Mouse (Mus musculus) forebrain, postnatal 0 days (tissue): Measurements from ENCODE around the gene Wdfy1. TPM values are rescaled to one million over a fixed set of nuclear protein-coding genes. Genes with fewer than 3 reads are reported as not detected.
A peak's percentile ranks its signal among the peaks of the same experiment; 100 is the strongest.

Experiments used
- ATAC-seq: fragments of 200-750 bp; cut with Nextera tagmentation; 2 replicates; pipeline ENCODE4 v1.8.0; 2017; ENCODE audit warnings: mild to moderate bottlenecking, moderate library complexity
- DNase-seq: peaks from one replicate; pipeline ENCODE4 v3.0.0-alpha.2; 2015
- H3K27ac ChIP-seq: fragments of 300-500 bp; sonication (generic); 2 replicates; pipeline ENCODE4 v1.5.1; 2014; ENCODE audit warnings: low read depth, mild to moderate bottlenecking, antibody characterized with exemption, low read length, moderate library complexity, mixed read lengths
- H3K27me3 ChIP-seq: fragments of 300-500 bp; sonication (generic); 2 replicates; pipeline ENCODE4 v1.6.1; 2014; ENCODE audit warnings: mild to moderate bottlenecking, low read length, mixed read lengths; ENCODE audit not compliant: insufficient read depth
- H3K36me3 ChIP-seq: fragments of 300-500 bp; sonication (generic); 2 replicates; pipeline ENCODE4 v1.6.1; 2014; ENCODE audit warnings: mild to moderate bottlenecking, moderate library complexity; ENCODE audit not compliant: insufficient read depth
- H3K4me1 ChIP-seq: fragments of 300-500 bp; sonication (generic); 2 replicates; pipeline ENCODE4 v1.6.1; 2014; ENCODE audit warnings: antibody characterized with exemption; ENCODE audit not compliant: insufficient read depth
- H3K4me2 ChIP-seq: fragments of 300-500 bp; sonication (generic); 2 replicates; pipeline ENCODE4 v1.6.1; 2014; ENCODE audit warnings: low read depth, mild to moderate bottlenecking, moderate library complexity
- H3K4me3 ChIP-seq: fragments of 300-500 bp; sonication (generic); 2 replicates; pipeline ENCODE4 v1.5.1; 2014; ENCODE audit warnings: low read depth, low read length, mixed read lengths
- H3K9ac ChIP-seq: fragments of 300-500 bp; sonication (generic); 2 replicates; pipeline ENCODE4 v1.6.1; 2014; ENCODE audit warnings: mild to moderate bottlenecking
- H3K9me3 ChIP-seq: fragments of 300-500 bp; sonication (generic); 2 replicates; pipeline ENCODE4 v1.6.1; 2016; ENCODE audit warnings: low read length
- CTCF ChIP-seq: sonication (generic); IDR thresholded peaks from 2 replicates; pipeline ENCODE4 v1.5.1; 2016; ENCODE audit warnings: antibody characterized with exemption, control low read depth, low read depth
- WGBS: fragments of 180-500 bp; shearing (Covaris S2); extraction: QIAGEN DNeasy Blood & Tissue Kit; methylation state at CpG from one replicate; pipeline ENCODE4 v1.1.7; 2014; 5-methylcytosine and 5-hydroxymethylcytosine counted together
- polyA plus RNA-seq: library from polyadenylated mRNA; unstranded; fragments of >200 nt; fragmentation: Nextera tagmentation; extraction: Ambion mirVana; gene quantifications from 2 replicates; pipeline ENCODE4 v1.2.1, GENCODE M21; 2015
- total RNA-seq: library from RNA; depleted of rRNA; stranded (reverse); fragments of >200 nt; gene quantifications from 2 replicates; pipeline ENCODE4 v1.2.3, GENCODE M21; 2014; rRNA removed

The Wdfy1 gene
- total and polyA plus RNA-seq, 2 experiments from 2014 or later = 72.8 to 90.1 TPM

- ATAC-seq (no peak), DNase-seq (no peak)
- Histone ChIP-seq H3K9ac (no peak overlapping the region), H3K9me3 (no peaks in the 10 kb centered on the region), H3K27ac (no peak overlapping the region), H3K4me3 (no peak overlapping the region), H3K36me3 (no peaks in the 10 kb centered on the region), H3K4me1 (peaks cover 7% of the 10 kb centered on the region; the same call in 1 of the 2 replicates), H3K27me3 (peaks cover 23% of the 10 kb centered on the region), H3K4me2 (no peak overlapping the region)
- 79% methylated on average over 9 of the region's 9 CpGs for WGBS
- no peak for TF ChIP-seq CTCF
Measured at GRCm38 (mm10) chr1:79669419-79669974, 106.4 kb downstream of the Wdfy1 start.

GRCm38 (mm10) chr1:79664911-79665310 lies 111.0 kb downstream of the Wdfy1 start:
- no peak overlapping the region for H3K27ac ChIP-seq

GRCm38 (mm10) chr1:79659598-79659997 lies 116.3 kb downstream of the Wdfy1 start:
- Histone ChIP-seq H3K4me2 (no peak overlapping the region), H3K36me3 (no peaks in the 10 kb centered on the region), H3K4me1 (no peaks in the 10 kb centered on the region), H3K4me3 (no peak overlapping the region), H3K27me3 (no peaks in the 10 kb centered on the region), H3K9me3 (no peaks in the 10 kb centered on the region), H3K27ac (no peak overlapping the region), H3K9ac (no peak overlapping the region)
- ATAC-seq = no peak
- no peak for TF ChIP-seq CTCF
- DNase-seq = no peak
- 89% methylated on average over 7 of the region's 7 CpGs for WGBS

More at GRCm38 (mm10) chr1:79664911-79665310, 111.0 kb downstream of the Wdfy1 start:
- Histone ChIP-seq H3K4me1 (no peaks in the 10 kb centered on the region), H3K27me3 (no peaks in the 10 kb centered on the region), H3K4me2 (no peak overlapping the region), H3K9ac (no peak overlapping the region), H3K36me3 (no peaks in the 10 kb centered on the region), H3K4me3 (no peak overlapping the region), H3K9me3 (no peaks in the 10 kb centered on the region)
- no peak for ATAC-seq
- no peak for TF ChIP-seq CTCF
- WGBS = 89% methylated on average over 4 of the region's 4 CpGs
- no peak for DNase-seq

- H3K27ac ChIP-seq = no peak overlapping the region
- 63% methylated on average over 1 of the region's 1 CpGs for WGBS
- DNase-seq (peak; percentile 51), ATAC-seq (no peak)
- H3K4me1 ChIP-seq = no peaks in the 10 kb centered on the region
- no peak overlapping the region for H3K4me2 ChIP-seq
- no peak for TF ChIP-seq CTCF
- no peak overlapping the region for H3K4me3 ChIP-seq
- H3K9ac ChIP-seq = no peak overlapping the region
- H3K9me3 ChIP-seq = no peaks in the 10 kb centered on the region
- no peaks in the 10 kb centered on the region for H3K27me3 ChIP-seq
- no peaks in the 10 kb centered on the region for H3K36me3 ChIP-seq
Measured at GRCm38 (mm10) chr1:79657411-79657810, 118.5 kb downstream of the Wdfy1 start.

- Histone ChIP-seq H3K4me2 (no peak overlapping the region), H3K4me3 (no peak overlapping the region), H3K9ac (no peak overlapping the region), H3K27ac (no peak overlapping the region), H3K36me3 (no peaks in the 10 kb centered on the region), H3K9me3 (no peaks in the 10 kb centered on the region), H3K4me1 (no peaks in the 10 kb centered on the region), H3K27me3 (no peaks in the 10 kb centered on the region)
- WGBS = 80% methylated on average over 4 of the region's 4 CpGs
- no peak for ATAC-seq
- TF ChIP-seq CTCF = no peak
- DNase-seq = no peak
Measured at GRCm38 (mm10) chr1:79655819-79656555, 120.0 kb downstream of the Wdfy1 start.

- Histone ChIP-seq H3K27me3 (no peaks in the 10 kb centered on the region), H3K4me1 (no peaks in the 10 kb centered on the region), H3K9ac (no peak overlapping the region), H3K9me3 (no peaks in the 10 kb centered on the region), H3K4me2 (no peak overlapping the region), H3K27ac (no peak overlapping the region), H3K36me3 (no peaks in the 10 kb centered on the region), H3K4me3 (no peak overlapping the region)
- DNase-seq (no peak), ATAC-seq (no peak)
- no peak for TF ChIP-seq CTCF
- 94% methylated on average over 2 of the region's 2 CpGs for WGBS
Measured at GRCm38 (mm10) chr1:79654948-79655347, 121.0 kb downstream of the Wdfy1 start.

Other genes with a start within 250 kb of the Wdfy1 start
- 0.43 and 3.2 TPM in 2 replicates for gene Ap1s3, start 104.2 kb downstream of the Wdfy1 start, total RNA-seq
- gene Ap1s3, start 104.2 kb downstream of the Wdfy1 start, polyA plus RNA-seq = 0.13 TPM in 1 of 2 replicates, not detected in the other
- 37.3 and 46.5 TPM in 2 replicates for gene Mrpl44, start 125 bp downstream of the Wdfy1 start, total RNA-seq
- gene Mrpl44, start 125 bp downstream of the Wdfy1 start, polyA plus RNA-seq = 33.3 and 34.8 TPM in 2 replicates
- gene Serpine2, start 85.0 kb upstream of the Wdfy1 start, total RNA-seq = 133 and 138 TPM in 2 replicates
- gene Serpine2, start 85.0 kb upstream of the Wdfy1 start, polyA plus RNA-seq = 172 and 210 TPM in 2 replicates